Mouse (Mus musculus) hindbrain, embryonic 13.5 days (tissue): ENCODE results near the gene Fbh1. TPM values are rescaled to one million over a fixed set of nuclear protein-coding genes. Genes with fewer than 3 reads are reported as not detected.

ENCODE experiments used
- ATAC-seq: fragments of 200-750 bp; cut with Nextera tagmentation; 2 replicates; pipeline ENCODE4 v1.8.0; 2017; ENCODE audit warnings: moderate TSS enrichment; ENCODE audit not compliant: low FRiP score
- H3K27ac ChIP-seq: fragments of 300-500 bp; sonication (generic); 2 replicates; pipeline ENCODE4 v1.5.1; 2015; ENCODE audit warnings: inconsistent platforms, mild to moderate bottlenecking, moderate library complexity
- H3K27me3 ChIP-seq: fragments of 300-500 bp; sonication (generic); 2 replicates; pipeline ENCODE4 v1.6.1; 2015; ENCODE audit warnings: mild to moderate bottlenecking, inconsistent platforms
- H3K36me3 ChIP-seq: fragments of 300-500 bp; sonication (generic); 2 replicates; pipeline ENCODE4 v1.6.1; 2015; ENCODE audit warnings: mild to moderate bottlenecking, inconsistent platforms
- H3K4me1 ChIP-seq: fragments of 300-500 bp; sonication (generic); replicated peaks from 2 replicates; pipeline ENCODE4 v1.6.1; 2015; ENCODE audit warnings: inconsistent platforms
- H3K4me2 ChIP-seq: fragments of 300-500 bp; sonication (generic); 2 replicates; pipeline ENCODE4 v1.6.1; 2015; ENCODE audit warnings: inconsistent platforms, mild to moderate bottlenecking, moderate library complexity
- H3K4me3 ChIP-seq: fragments of 300-500 bp; sonication (generic); 2 replicates; pipeline ENCODE4 v1.5.1; 2015; ENCODE audit warnings: mild to moderate bottlenecking, inconsistent platforms
- H3K9ac ChIP-seq: fragments of 300-500 bp; sonication (generic); 2 replicates; pipeline ENCODE4 v1.6.1; 2015; ENCODE audit warnings: mild to moderate bottlenecking, inconsistent platforms
- H3K9me3 ChIP-seq: fragments of 300-500 bp; sonication (generic); 2 replicates; pipeline ENCODE4 v1.6.1; 2016; ENCODE audit warnings: inconsistent platforms
- WGBS: fragments of 180-500 bp; shearing (Covaris S2); methylation state at CpG from one replicate; pipeline ENCODE4 v1.1.7; 2015; 5-methylcytosine and 5-hydroxymethylcytosine counted together
- polyA plus RNA-seq: library from polyadenylated mRNA; unstranded; fragments of >200 nt; fragmentation: Nextera tagmentation; extraction: Ambion mirVana; gene quantifications from 2 replicates; pipeline ENCODE4 v1.2.1, GENCODE M21; 2015

Fbh1 gene
- polyA plus RNA-seq, 1 experiment from 2014 or later: 137 TPM

DNA sequence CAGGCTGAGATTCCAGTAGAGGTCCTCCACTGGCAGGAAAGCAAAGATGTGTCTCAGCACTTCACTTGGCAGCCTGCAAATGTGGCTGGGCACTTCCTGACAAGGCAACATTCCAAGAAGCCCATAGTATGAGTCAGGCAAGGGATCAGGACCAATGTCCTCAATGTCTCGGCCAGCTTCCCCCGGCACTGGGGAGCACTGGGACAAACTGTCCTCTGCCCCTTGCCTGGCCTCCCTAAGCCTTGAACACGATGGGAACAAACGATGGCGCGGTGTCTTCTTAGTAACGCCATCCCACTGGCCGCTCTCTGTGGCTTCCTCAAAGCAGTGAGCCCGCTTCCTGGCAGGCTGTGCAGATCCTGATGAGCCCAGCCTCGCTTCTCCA, 10.2 kb downstream of the Fbh1 start:
- no peak for ATAC-seq
- Histone ChIP-seq H3K27me3 (no peaks in the 10 kb centered on the region), H3K4me1 (0 out of 2 replicates have a peak, but pooled peaks cover 2% of the 10 kb centered on the region), H3K36me3 (peaks cover 67% of the 10 kb centered on the region), H3K9me3 (no peaks in the 10 kb centered on the region), H3K4me3 (no peak overlapping the region), H3K27ac (no peak overlapping the region), H3K9ac (no peak overlapping the region), H3K4me2 (no peak overlapping the region)
- 91% methylated on average over 10 of the region's 10 CpGs for WGBS

DNA sequence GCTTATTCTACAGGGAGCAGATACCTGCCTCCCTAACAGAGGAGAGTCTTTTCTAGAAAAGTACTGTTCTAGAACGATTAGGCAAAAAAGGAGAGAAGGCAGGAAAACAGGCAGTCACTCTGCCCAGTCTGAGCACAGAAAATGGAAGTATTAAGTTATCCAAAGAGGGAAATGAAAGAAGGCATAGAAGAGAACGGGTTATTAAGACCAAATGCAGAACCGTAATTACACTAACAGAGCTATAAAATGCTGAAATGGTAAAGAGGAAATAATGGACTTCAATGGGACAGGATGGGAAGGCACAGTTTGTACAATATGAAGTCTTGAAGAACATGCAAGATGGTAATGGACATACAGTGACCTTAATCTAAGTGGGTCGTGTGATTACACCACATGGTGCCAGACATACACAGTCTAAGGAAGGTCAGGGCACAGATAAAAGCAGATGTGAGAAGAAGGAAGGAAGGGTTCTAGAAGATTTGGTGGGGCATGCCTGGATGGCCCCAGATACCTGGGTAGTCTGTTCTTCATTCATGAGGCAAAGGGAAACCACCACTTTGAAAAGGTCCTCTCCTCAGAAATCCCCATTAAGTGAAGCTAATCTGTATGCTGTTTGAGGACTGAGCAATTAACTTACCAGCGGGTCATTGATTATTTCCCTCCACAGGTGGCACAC, 10.8 kb downstream of the Fbh1 start:
- Histone ChIP-seq H3K4me1 (no peaks in the 10 kb centered on the region), H3K4me2 (no peak overlapping the region), H3K36me3 (peaks cover 72% of the 10 kb centered on the region), H3K9me3 (no peaks in the 10 kb centered on the region), H3K4me3 (no peak overlapping the region), H3K27ac (no peak overlapping the region), H3K9ac (no peak overlapping the region), H3K27me3 (no peaks in the 10 kb centered on the region)
- 88% methylated on average over 5 of the region's 5 CpGs for WGBS
- ATAC-seq: no peak

DNA sequence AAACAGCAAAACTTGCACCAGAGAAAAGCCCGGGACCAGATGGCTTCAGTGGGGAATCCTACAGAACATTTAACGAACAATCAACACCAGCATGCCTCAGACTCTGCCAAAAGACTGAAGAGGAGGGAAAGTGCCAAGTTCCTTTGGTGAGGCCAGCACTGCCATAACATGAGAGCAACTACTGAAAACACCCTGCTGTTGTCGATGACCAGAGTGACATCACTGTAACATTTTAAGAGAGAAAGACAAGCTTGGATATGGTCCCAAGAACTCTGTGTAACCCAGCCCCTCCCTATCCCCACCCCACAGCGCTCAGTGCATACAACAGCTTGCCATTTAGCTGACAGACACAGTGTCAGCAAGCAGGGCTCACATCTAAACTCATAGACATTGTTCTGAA, 11.7 kb downstream of the Fbh1 start:
- ATAC-seq: no peak
- 87% methylated on average over 4 of the region's 4 CpGs for WGBS
- H3K9me3 ChIP-seq: no peaks in the 10 kb centered on the region
- peaks cover 82% of the 10 kb centered on the region for H3K36me3 ChIP-seq
- no peak overlapping the region for H3K4me2 ChIP-seq
- no peak overlapping the region for H3K4me3 ChIP-seq
- no peak overlapping the region for H3K9ac ChIP-seq
- no peak overlapping the region for H3K27ac ChIP-seq
- no peaks in the 10 kb centered on the region for H3K27me3 ChIP-seq
- no peaks in the 10 kb centered on the region for H3K4me1 ChIP-seq

DNA sequence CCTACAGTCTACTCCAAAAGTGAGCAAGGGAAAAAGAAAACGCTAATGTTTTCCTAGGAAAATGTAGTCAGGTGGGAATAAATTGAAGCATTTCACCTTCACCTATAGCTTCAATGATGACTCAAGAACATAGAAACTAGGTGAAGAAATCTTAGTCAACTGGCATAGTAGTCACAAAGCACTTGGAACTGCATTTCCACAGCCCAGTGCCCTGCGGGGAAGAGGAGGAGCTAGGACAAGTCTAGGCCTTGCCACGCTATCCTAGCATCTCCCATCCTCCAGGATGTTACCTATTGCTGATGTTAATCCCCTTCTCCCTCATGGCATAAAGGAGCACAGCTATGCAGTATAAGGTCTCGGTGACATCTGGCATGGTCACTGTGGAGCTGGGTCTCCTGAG, 14.8 kb downstream of the Fbh1 start:
- no peak for ATAC-seq
- Histone ChIP-seq H3K27ac (no peak overlapping the region), H3K36me3 (peaks cover 99% of the 10 kb centered on the region), H3K9me3 (no peaks in the 10 kb centered on the region), H3K4me1 (no peaks in the 10 kb centered on the region), H3K4me2 (no peak overlapping the region), H3K9ac (no peak overlapping the region), H3K4me3 (no peak overlapping the region), H3K27me3 (no peaks in the 10 kb centered on the region)
- WGBS: 97% methylated on average over 4 of the region's 4 CpGs

DNA sequence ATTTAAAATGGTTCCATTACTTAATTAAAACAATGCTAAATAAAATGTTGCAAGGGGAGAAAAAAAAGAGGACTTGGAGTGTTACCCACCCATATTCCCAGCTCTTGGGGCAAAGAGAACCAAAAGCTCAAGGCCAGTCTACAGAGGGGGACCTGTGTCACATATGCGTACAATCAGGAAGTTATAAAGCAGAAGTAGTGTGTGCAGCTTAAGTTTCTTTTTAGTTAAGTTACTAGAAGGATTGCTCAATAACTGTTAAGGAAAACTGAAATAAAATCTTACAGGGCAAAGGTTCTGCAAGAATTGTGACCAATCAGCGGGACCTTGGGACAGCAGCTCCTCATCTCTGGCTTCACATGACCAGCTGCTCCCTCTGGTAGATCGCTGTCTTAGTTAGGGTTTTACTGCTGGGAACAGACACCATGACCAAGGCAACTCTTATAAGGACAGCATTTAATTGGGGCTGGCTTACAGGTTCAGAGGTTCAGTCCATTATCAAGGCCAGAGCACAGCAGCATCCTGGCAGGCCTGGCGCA, 37.8 kb downstream of the Fbh1 start:
- H3K4me1 ChIP-seq: no peaks in the 10 kb centered on the region
- no peaks in the 10 kb centered on the region for H3K9me3 ChIP-seq
- no peak overlapping the region for H3K4me3 ChIP-seq
- H3K9ac ChIP-seq: no peak overlapping the region
- peaks cover 74% of the 10 kb centered on the region for H3K36me3 ChIP-seq
- H3K27me3 ChIP-seq: no peaks in the 10 kb centered on the region
- 92% methylated on average over 4 of the region's 4 CpGs for WGBS
- ATAC-seq: no peak
- H3K27ac ChIP-seq: no peak overlapping the region
- H3K4me2 ChIP-seq: no peak overlapping the region

DNA sequence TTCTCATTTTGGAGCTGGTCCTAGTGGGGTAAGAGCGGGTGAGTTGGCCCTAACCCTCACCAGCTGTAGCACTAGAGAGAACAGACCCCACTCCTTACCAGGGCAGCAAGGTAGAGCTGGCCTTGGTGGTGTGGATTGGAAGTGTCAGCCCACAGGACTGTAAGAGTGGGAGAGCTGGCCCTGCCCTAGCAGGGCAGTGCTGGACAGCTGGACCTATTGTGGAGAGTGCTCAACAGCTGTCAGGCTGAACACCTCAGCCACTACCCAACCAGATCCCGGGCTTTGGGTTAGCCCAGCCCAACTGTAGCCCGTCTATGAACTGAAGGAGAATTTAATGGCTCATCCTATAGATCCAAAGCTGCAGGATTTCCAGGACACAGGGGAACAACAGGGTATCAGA, 38.6 kb downstream of the Fbh1 start:
- H3K4me3 ChIP-seq: no peak overlapping the region
- H3K4me1 ChIP-seq: no peaks in the 10 kb centered on the region
- 0 out of 2 replicates have a peak, but pooled peaks have one; percentile 21 for ATAC-seq
- H3K9me3 ChIP-seq: no peaks in the 10 kb centered on the region
- no peaks in the 10 kb centered on the region for H3K27me3 ChIP-seq
- WGBS: 92% methylated on average over 3 of the region's 3 CpGs
- peaks cover 66% of the 10 kb centered on the region for H3K36me3 ChIP-seq
- no peak overlapping the region for H3K27ac ChIP-seq
- no peak overlapping the region for H3K4me2 ChIP-seq
- no peak overlapping the region for H3K9ac ChIP-seq

DNA sequence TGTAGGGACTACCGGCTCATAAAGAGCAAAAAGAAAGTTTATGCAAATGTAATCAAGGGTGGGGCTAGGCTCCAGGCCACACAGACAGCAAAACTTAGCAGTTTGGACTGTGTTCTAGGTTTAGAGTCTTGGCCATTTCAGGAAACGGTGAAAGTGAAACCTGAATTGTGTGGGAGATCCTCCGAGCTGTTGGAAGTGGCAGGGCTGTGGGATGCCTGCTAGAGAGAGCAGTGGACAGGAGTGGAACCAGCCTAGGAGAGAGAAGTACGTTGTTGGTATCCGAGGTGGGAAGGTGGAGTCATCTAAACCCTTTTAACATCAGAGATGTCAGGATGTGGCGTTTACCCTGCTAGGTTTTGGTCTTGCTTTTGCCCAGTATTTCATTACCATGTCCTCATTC, 41.5 kb downstream of the Fbh1 start:
- Histone ChIP-seq H3K36me3 (peaks cover 37% of the 10 kb centered on the region), H3K27me3 (no peaks in the 10 kb centered on the region), H3K4me1 (no peaks in the 10 kb centered on the region), H3K9me3 (no peaks in the 10 kb centered on the region), H3K27ac (no peak overlapping the region), H3K4me2 (no peak overlapping the region), H3K4me3 (no peak overlapping the region), H3K9ac (no peak overlapping the region)
- WGBS: 91% methylated on average over 6 of the region's 6 CpGs
- no peak for ATAC-seq

DNA sequence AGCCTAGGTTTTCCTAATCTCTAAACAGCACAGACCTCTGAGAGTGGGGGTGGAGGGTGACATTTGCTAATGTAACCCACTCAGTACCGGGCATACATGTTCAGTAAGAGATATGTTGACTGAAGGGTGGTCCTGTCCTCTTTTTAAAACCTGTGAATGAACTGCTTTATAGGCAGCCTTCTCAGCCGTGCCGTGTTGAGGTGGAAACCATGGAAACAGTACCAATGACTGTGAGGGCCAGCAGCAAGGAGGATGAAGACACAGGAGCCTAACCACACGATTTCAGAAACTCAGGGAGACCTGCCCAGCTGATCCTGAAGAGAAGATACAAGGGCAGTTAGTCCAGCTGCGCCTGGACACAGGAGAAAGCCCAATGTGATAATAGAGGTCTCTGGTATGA, 44.4 kb downstream of the Fbh1 start:
- ATAC-seq: no peak
- 67% methylated on average over 5 of the region's 5 CpGs for WGBS
- Histone ChIP-seq H3K9me3 (no peaks in the 10 kb centered on the region), H3K4me2 (no peak overlapping the region), H3K9ac (no peak overlapping the region), H3K4me3 (no peak overlapping the region), H3K27ac (no peak overlapping the region), H3K4me1 (no peaks in the 10 kb centered on the region), H3K36me3 (peaks cover 11% of the 10 kb centered on the region; the same call in 1 of the 2 replicates), H3K27me3 (no peaks in the 10 kb centered on the region)

DNA sequence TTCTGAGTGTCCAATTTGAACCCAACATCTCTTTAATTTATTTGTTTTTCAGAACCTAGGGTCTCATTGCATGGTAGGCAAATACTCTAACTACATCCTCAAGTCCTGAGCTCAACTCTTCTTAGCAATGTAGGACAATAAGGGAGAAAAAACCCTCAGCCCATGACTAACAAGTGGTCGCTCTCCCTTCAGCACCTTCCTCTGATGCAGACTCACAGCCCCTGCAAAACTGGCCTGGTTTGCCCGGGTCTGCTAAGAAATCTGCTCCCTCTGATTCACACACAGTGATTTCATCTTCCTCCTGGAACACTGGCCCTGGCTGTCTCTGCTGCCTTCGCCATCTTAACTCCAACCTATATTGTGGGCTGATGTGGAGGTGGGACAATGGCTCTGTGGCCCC, 48.3 kb downstream of the Fbh1 start:
- 68% methylated on average over 3 of the region's 3 CpGs for WGBS
- Histone ChIP-seq H3K9me3 (no peaks in the 10 kb centered on the region), H3K27ac (no peak overlapping the region), H3K27me3 (no peaks in the 10 kb centered on the region), H3K9ac (no peak overlapping the region), H3K4me2 (no peak overlapping the region), H3K4me3 (no peak overlapping the region), H3K36me3 (no peaks in the 10 kb centered on the region), H3K4me1 (no peaks in the 10 kb centered on the region)
- no peak for ATAC-seq

DNA sequence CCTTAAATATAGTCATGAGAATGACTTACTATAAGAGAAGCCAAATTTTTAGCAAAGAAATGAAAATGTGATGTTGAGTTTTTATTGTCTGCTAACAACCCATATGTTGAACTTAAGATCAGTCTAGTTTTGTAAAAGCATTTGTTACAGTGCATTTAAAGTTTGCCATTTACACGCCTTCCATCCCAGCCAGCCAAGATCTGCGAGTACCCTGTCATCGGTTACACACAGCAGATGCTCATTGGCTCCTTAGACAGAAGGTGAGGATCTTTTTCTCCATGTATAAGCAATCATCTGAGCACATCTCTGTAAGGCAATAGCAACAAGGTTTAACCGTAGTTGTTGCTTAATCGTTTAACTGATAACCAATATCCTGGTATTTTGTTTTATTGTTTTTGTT, 49.8 kb downstream of the Fbh1 start:
- H3K27ac ChIP-seq: no peak overlapping the region
- H3K4me3 ChIP-seq: no peak overlapping the region
- no peak overlapping the region for H3K9ac ChIP-seq
- no peaks in the 10 kb centered on the region for H3K36me3 ChIP-seq
- H3K4me1 ChIP-seq: no peaks in the 10 kb centered on the region
- H3K4me2 ChIP-seq: no peak overlapping the region
- WGBS: 96% methylated on average over 5 of the region's 5 CpGs
- ATAC-seq: no peak
- H3K9me3 ChIP-seq: no peaks in the 10 kb centered on the region
- H3K27me3 ChIP-seq: no peaks in the 10 kb centered on the region

DNA sequence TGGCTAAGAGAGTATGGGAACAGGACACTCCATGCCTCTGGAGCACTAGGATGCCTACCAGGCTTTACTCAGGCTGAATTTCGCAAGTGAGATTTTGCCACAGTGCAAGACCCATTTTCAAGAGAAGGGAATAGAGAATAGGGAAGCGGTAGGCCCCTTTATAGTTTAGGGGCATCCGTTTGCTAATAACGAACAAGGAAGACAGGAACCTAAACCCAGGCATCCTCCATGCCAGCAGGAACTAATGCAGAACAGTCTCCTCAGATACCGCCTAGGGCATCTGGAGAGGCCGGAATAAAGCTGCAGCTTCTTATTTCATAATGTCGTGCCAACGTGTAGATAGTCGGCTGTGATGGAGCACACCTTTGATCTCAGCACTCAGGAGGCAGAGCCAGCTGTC, 54.8 kb downstream of the Fbh1 start:
- no peaks in the 10 kb centered on the region for H3K36me3 ChIP-seq
- H3K4me3 ChIP-seq: no peak overlapping the region
- WGBS: 93% methylated on average over 9 of the region's 9 CpGs
- H3K9ac ChIP-seq: no peak overlapping the region
- H3K27ac ChIP-seq: no peak overlapping the region
- no peak overlapping the region for H3K4me2 ChIP-seq
- no peaks in the 10 kb centered on the region for H3K9me3 ChIP-seq
- H3K27me3 ChIP-seq: no peaks in the 10 kb centered on the region
- no peaks in the 10 kb centered on the region for H3K4me1 ChIP-seq
- ATAC-seq: no peak

DNA sequence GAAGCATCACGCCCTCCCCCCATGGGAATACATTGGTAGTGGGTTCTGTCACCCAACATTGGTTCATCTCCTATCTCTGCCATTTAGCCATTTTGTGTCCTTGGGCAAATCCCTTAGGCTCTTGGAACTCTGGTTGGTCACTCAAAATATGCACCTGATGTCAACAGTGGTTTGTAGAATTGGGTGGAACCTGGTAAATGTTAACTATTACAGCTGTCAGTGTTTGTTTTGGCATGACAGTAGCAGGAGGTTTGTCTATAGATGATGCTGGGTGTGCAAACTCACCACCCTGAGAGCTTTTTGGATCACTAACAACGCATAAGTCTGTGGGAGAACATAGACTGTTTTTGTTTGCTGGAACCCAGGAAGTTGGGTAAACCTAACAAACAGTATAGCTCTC, 58.8 kb downstream of the Fbh1 start:
- Histone ChIP-seq H3K9me3 (no peaks in the 10 kb centered on the region), H3K4me1 (no peaks in the 10 kb centered on the region), H3K36me3 (no peaks in the 10 kb centered on the region), H3K4me3 (no peak overlapping the region), H3K9ac (no peak overlapping the region), H3K27me3 (no peaks in the 10 kb centered on the region), H3K27ac (no peak overlapping the region), H3K4me2 (no peak overlapping the region)
- no peak for ATAC-seq
- WGBS: 91% methylated on average over 2 of the region's 2 CpGs

DNA sequence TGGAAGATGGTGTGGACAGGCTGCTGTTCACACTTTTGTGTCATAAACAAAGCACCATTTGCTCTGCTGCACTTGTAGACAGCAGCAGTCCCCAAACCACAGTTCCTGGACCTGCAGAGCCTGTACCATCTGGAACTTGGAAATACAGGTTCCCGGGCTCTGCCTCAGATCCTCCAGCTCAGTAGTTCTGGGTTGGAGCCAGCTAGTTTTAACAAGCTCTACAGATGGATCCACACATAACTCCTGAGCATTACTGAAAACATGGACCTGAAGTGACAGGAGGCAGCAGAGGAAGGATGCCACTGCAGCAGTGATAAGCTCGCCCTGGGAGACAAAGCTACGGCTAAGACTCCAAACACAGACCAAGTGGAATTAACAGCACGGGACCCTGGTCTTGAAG, 62.8 kb downstream of the Fbh1 start:
- Histone ChIP-seq H3K9me3 (no peaks in the 10 kb centered on the region), H3K27me3 (no peaks in the 10 kb centered on the region), H3K4me3 (no peak overlapping the region), H3K27ac (no peak overlapping the region), H3K36me3 (no peaks in the 10 kb centered on the region), H3K4me1 (no peaks in the 10 kb centered on the region), H3K9ac (no peak overlapping the region), H3K4me2 (no peak overlapping the region)
- no peak for ATAC-seq
- WGBS: 90% methylated on average over 4 of the region's 4 CpGs
